Mouse (Mus musculus) liver (tissue): ENCODE results near the gene Olfr5.
"Not testable (repeated sequence)": the region's sequence is repeated elsewhere in the genome, so short reads cannot be mapped to it uniquely, and the experiment has no call there.

Source experiments
- DNase-seq: peaks from one replicate; pipeline ENCODE4 v3.0.0-alpha.2; 2020; ENCODE audit warnings: mixed read lengths

Gene Olfr5

DNA sequence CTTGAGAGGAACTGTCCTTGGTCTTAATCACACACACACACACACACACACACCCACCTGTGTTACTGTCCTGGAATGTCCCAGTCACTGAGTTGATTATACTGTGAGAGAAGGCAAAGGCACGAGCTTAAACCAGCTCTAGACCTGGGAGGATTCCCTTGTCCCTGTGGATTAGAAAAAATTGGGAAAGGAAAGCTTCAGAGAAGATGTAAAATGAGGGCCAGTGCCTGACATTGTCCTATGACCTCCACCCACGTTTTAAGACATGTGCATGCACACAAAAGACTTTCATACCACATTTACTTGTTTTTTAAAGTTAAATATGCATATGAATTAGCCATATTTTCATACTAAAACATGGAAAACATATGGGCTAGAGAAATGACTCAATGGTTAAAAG, at the start of gene Olfr5:
Gene Olfr5, minus strand, starts transcription at position 101 of the 400 bp plus-strand sequence.
- no peak for DNase-seq

DNA sequence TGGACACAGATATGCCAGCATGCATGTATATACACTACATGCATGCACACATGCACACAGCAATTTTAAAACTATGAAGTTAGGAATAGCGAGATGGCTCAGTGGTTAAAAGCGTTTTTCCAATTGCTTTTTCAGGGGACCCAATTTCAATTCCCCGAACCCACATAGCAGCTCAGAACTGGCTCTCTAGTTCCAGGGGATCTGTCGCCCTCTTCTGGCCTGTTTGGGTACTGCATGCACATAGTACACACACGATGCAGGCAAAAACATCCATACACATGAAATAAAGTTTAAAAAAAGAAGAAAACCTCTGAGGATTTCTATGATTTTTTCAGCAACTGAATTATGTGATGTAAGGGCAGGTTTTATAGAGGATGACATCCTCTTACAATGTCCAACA, 39.4 kb upstream of the Olfr5 start:
- DNase-seq: peak; percentile 19

DNA sequence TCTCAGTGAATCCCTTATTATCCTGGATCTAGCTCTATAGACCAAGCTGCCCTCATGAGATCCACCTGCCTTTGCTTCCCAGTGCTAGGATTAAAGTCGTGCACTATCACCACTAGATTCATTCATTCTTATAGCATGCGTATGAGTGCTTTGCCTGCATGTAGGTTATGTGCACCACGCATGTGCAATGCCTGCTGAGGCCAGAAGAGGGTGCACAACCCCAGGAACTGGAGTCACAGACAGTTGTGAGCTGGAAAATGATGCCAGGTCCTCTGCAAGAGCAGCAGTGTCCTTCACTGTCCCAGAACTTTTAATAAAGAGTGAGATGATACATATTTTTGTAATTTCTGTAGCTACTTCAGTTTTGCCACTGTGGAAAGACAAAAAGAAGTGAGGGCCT, 38.3 kb upstream of the Olfr5 start:
- DNase-seq: no peak

DNA sequence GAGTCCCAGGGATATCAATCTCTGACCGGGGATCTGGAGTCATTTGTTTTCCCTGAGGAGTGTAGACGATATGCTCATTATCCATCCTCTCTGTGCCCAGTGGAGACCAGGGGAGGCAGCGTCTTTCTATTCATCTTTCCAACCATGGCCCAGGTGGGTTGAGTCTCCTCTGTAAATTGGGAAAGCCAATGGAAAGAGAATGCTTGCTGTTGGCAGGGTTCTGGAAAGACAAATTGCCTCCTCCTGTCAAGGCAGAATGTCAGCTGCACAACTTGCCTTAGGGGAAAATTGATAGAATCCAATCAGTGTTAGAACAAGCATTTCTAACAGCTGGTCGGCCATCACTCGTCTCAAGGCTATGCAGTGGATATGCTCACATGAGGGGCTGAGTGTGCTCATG, 36.1 kb upstream of the Olfr5 start, which contains the start of gene Olfr1349:
Gene Olfr1349, minus strand, starts transcription at position 101 of the 400 bp plus-strand sequence.
- no peak for DNase-seq

DNA sequence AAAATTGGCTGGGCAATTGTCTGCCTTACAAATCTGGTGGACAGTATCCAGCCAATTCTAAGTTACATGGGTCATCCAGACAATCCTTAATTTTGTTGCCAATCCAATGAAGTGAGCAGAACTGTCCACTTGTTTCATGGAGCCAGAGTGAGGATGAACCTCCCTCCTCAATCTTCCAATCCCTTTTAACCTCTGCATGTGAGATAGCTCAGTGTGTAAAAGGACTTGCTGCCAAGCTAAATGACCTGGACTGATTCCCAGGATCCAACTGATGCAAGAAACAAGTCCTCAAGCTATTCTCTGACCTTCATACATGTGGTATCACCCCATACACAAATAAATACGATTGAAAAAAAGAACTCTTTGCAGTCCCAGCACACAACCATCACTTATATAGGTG, 34.9 kb upstream of the Olfr5 start:
- DNase-seq: no peak

DNA sequence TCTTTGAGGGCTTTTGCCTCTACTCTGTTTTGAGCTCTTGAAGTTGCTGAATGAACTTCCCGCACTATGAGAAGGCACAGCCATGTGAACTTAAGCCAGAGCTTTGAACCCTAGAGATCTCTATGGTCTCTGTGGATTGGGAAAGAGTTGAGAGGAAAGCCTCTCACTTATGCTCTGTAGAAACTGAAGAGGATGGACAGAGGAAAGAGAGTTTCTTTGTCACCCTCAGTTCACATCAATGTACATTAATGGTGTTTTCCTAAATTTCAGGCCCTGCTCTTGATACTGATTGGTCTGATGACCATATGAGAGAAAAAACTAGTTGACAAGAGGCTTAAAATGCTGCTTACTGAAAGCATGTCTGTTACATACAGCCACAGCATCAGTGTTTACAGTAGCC, 21.9 kb upstream of the Olfr5 start, which contains the start of gene Olfr1348:
Gene Olfr1348, minus strand, starts transcription at position 101 of the 400 bp plus-strand sequence.
- DNase-seq: no peak

DNA sequence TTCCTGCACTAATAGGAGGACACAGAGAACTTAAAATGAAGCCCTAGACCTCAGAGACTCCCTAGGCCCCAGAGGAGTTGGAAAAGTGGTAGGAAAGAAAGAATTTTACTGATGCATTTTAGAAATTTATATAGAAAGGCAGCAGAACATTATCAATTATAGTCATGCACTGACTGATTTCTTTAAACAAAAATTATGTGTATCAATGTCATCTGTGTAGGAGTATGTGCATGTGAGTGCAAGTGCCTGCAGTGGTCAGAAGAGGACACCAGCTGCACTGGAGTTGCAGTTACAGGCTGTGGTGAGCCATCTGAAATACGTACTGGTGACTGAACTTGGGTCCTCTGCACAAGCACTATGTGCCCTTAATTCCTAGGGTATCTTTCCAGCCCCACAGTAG, 12.9 kb upstream of the Olfr5 start, which contains the start of gene Olfr1347:
Gene Olfr1347, minus strand, starts transcription at position 101 of the 400 bp plus-strand sequence.
- DNase-seq: no peak

DNA sequence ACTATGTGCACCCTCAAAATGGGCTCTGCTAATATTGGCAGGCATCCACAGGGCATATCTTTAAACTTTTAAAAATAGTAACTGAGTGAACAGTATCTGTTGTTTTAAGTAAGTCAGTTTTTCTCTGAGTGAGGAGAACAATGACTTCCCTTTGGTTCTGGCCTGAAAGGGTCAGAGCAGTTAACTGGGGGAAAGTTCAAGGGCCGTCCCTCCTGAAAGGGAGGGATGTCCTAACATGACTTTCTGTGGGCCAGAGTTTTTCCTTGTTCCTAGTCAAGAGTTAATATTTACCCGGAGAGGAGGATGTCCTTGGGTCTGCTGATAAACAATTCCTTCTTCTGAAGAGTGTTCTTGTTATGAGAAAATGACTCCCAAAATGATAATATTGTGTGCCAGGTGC, 9.1 kb downstream of the Olfr5 start:
- not testable (repeated sequence) for DNase-seq

DNA sequence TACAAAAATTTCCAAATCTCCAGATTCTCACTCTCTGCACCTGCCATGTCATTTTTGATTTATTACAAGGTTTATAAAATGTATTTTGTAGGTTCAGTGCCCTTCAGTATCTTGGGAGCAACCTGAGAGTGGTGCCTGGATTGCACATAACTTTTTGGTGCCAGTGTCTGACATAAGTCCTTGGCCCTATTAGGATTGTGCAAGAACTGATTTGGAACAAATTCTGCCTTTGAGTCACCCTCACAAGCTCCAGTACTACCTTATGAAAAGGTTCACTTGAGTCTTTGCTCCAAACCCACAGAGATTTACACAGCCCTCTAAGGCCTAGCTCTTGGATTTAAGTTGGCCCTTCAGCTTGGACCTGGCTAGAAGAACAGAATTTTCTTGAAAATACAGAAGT, 19.8 kb downstream of the Olfr5 start, which contains the start of gene Olfr1346:
Gene Olfr1346, plus strand, starts transcription at position 151 of the 400 bp plus-strand sequence.
- DNase-seq: no peak

DNA sequence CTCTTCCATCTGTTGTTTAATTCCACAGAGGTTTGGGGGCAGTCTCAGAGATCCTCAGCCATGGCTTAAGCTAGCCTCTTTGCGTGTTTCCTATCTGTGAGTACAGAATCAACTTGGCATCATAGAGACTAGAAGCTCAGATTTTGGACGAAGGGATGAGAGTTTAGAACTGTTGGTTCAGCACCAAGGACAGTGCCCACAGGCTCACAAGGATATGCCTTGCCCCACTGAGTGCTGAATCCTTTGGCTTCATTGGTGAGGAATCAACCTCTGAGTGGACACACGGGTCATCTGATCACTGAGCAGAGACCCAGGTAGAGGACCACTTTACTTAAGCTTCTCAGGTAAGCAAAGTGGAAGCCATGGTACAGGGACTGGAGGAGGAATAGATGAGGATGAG, 30.3 kb downstream of the Olfr5 start:
- no peak for DNase-seq

DNA sequence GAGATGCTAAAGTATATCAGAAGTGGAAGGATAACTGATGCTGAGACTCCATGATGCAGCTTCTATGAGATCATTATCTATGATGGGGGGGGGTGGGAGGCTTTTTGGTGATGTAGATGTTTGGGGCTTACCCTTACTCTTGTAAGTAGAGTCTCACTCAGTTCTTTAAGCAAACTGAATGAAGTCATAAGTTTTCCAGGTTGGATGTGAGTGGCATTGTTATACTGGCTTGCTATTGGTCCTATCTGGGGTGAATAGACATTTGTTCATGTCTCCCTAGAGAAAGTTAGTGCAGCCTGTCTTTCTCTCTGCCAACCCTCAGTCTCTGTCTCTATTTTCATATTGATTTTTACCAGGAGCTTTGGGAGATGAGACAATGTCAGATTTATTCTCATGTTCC, 30.9 kb downstream of the Olfr5 start, which contains the start of gene Olfr1336:
Gene Olfr1336, plus strand, starts transcription at position 301 of the 400 bp plus-strand sequence.
- no peak for DNase-seq

DNA sequence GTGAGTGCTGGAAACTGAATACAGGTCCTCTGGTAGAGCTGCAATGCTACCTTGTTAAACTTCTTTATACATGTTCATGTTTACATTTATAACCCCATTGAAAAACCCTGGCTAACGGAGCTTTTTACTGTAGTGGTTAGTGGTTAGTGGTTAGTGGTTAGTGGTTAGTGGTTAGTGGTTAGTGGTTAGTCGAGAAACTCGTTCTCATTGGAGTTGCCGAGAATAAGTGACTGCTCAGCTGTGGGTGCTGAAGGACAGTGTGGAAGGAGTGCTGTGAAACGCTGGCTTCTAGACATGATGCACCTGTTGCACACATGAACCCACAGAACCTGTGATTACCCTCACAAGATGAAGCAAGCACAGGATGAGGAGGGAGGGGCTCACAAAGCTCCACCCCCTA, 39.0 kb downstream of the Olfr5 start:
- no peak for DNase-seq

DNA sequence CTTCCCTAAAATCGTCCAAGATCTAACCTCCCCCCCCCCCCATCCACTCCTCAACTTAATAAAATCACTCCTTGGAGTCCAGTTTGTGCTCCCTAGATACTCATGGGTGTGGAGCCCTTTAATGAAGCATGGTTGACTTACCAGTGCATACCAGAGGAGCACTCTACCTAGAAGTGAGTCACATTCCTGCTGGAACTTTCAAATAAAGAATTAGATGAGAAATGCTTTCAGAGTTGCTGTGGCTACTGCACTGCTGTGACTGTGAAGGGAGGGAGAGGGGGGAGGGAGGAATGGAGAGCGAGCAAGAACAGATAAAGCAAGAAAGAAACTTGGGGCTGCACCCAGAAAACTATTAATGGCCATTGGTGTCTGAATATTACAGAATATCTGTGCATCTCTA, 45.6 kb downstream of the Olfr5 start:
- DNase-seq: no peak

DNA sequence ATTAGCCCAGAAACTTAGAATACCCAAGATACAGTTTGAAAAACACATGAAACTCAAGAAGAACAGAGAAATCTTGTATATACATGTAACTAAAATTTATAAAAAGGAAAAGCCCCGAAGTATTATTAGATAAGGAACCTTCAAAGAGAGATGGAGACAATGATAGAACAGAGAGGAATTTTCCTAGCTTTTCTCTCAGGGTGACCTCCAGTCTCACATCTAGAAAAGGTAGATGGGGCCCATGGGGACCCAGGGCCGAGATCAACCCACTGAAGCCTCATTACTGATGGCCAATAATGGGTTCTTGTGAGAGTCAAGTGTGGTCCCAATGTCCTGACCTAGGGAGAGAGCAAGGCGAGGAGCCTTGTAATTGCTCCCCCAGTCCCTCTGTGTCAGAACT, 48.4 kb downstream of the Olfr5 start, which contains the start of gene Olfr1344:
Gene Olfr1344, plus strand, starts transcription at position 301 of the 400 bp plus-strand sequence.
- no peak for DNase-seq

DNA sequence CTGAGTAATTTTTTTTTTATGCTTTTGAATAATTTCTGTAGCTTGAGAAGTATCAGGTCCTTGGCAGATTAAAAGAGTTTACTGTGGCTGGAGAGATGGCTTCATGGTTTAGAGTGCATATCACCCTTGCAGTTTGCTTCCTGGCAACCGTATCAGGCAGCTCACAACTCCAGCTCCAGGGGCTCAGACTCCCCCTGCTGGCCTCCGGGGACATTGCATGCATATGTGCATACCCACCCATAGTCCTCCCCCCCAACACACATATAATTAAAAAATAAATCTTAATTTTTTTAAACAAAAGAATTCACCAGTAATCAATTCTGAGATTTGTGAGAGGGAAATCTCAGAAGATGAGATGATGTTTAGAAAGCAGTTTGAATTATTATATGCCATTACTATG, 56.4 kb downstream of the Olfr5 start:
- DNase-seq: peak; percentile 50

DNA sequence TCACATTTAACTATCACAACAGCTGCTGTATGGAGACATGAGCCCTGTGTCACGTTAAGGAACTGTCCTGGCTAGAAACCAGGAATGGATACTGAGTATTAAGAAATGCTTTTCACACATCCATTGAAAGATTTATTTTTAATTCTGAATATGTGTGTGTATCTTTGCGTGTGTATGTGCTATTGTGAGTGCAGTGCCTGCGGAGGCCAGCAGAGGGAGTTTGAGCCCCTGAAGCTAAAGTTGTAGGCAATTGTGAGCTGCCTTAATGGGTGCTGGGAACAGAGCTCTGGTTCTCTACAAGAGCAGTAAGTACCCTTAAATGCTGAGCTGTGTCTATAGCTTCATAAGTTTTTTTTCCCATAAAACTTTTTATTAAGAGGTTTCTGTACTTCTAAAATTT, 57.4 kb downstream of the Olfr5 start:
- DNase-seq: no peak
